Mouse (Mus musculus): ENCODE measurements around the gene Gm9833. TPM values are rescaled to one million over a fixed set of nuclear protein-coding genes. Genes with fewer than 3 reads are reported as not detected.

Gm9833 gene
- polyA plus RNA-seq, 1 experiment: 4.7 TPM

DNA sequence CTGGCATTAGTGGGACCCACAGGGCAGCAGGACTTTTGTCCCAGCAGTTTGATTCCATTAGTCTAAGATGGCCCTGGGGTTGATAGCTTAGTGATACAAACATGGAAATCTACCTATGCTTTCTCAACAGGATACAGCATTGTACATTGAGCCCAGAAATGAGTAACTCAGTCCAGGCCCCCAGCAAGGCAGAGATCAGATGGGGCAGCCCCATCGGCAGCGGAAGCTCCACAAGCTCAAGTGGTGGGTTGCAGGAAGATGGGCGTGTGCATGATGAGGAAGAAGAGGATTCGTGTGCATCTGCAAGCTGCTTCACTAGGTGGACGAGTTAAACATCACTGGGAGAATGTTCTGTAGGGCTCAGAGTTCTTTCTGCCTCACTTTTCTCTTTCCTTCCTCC is 11.8 kb downstream of the Gm9833 start:
- Histone ChIP-seq H3K4me3 (replicated peaks; ENCODE audit: insufficient read depth, low read depth, low read length) (no peak overlapping the region), H3K4me1 (ENCODE audit: control insufficient read depth, insufficient read depth, low read length) (no peaks in the 10 kb centered on the region), H3K27me3 (ENCODE audit: control insufficient read depth, insufficient read depth, low read length) (no peaks in the 10 kb centered on the region), H3K27ac (ENCODE audit: insufficient read depth, low read length) (no peak overlapping the region)
- TF ChIP-seq CTCF (IDR thresholded peaks at IDR 0.05; ENCODE audit: borderline replicate concordance, insufficient read depth, low read depth, low read length): no peak
- TF ChIP-seq POLR2A (IDR thresholded peaks at IDR 0.05; ENCODE audit: borderline replicate concordance, insufficient read depth, low read length): no peak
- DNase-seq: no peak
- WGBS: 91% methylated on average over 5 of the region's 5 CpGs

DNA sequence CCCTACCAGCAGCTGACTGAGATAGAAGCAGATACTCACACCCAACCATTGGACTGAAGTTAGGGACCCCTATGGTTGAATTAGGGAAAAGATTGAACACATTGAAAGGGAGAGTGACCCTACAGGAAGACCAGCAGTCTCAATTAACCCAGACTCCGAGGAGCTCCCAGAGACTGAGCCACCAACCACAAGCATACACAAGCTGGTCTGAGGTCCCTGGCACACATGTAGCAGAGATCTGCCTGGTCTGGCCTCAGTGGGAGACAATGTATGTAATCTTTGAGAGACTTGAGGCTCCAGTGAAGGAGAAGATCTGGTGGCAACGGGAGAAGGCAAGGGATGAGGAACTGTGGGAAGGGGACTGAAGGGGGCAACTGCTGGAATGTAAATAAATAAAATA is 23.7 kb downstream of the Gm9833 start:
- no peak overlapping the region for H3K4me3 ChIP-seq (replicated peaks; ENCODE audit: insufficient read depth, low read depth, low read length)
- WGBS: 89% methylated on average over 2 of the region's 2 CpGs
- DNase-seq: no peak
- no peak overlapping the region for H3K27ac ChIP-seq (ENCODE audit: insufficient read depth, low read length)
- no peaks in the 10 kb centered on the region for H3K4me1 ChIP-seq (ENCODE audit: control insufficient read depth, insufficient read depth, low read length)
- H3K27me3 ChIP-seq (ENCODE audit: control insufficient read depth, insufficient read depth, low read length): no peaks in the 10 kb centered on the region
- TF ChIP-seq POLR2A (IDR thresholded peaks at IDR 0.05; ENCODE audit: borderline replicate concordance, insufficient read depth, low read length): no peak
- no peak for TF ChIP-seq CTCF (IDR thresholded peaks at IDR 0.05; ENCODE audit: borderline replicate concordance, insufficient read depth, low read depth, low read length)

DNA sequence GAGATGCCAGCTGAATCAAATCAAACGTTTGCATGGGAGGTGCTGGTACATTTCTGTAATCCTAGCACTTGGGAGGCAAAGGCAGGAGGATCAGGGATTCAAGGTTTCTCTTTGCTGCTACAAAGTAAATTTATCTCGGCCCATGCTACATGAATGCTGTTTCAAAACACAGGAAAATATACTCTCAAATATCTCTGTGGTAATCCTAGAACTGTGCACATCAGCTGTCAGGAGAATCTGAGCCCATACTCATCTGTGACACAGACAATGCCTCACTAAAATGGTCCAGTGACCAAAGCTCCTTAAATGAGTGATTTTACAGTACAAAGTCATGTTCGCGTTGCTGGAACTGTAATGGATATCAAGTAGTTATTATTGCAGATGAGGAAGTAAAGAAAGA is 24.3 kb downstream of the Gm9833 start:
- Histone ChIP-seq H3K4me1 (ENCODE audit: control insufficient read depth, insufficient read depth, low read length) (no peaks in the 10 kb centered on the region), H3K4me3 (replicated peaks; ENCODE audit: insufficient read depth, low read depth, low read length) (no peak overlapping the region), H3K27me3 (ENCODE audit: control insufficient read depth, insufficient read depth, low read length) (no peaks in the 10 kb centered on the region), H3K27ac (ENCODE audit: insufficient read depth, low read length) (no peak overlapping the region)
- TF ChIP-seq POLR2A (IDR thresholded peaks at IDR 0.05; ENCODE audit: borderline replicate concordance, insufficient read depth, low read length) (no peak), CTCF (IDR thresholded peaks at IDR 0.05; ENCODE audit: borderline replicate concordance, insufficient read depth, low read depth, low read length) (no peak)
- WGBS: 69% methylated on average over 4 of the region's 4 CpGs
- no peak for DNase-seq

DNA sequence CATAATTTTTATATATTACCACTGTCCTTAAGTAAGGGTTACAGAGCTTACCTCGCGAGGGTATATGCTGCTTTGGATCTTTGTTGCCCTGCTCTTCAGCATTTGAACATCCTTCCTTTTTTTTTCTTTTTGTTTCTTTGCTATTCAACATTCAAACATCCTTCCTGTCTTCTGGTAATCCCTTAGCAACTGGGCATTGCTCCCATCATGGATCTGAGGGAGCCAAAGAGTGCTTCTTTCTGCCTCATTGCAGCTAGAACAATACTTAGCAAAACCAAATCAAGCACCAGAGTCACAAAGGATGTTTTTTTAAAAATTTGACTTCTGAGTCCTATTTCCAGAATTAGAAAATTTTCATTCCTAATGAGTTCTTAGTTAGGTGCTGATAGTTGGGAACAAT is 24.8 kb downstream of the Gm9833 start:
- WGBS: 72% methylated on average over 2 of the region's 2 CpGs
- H3K27me3 ChIP-seq (ENCODE audit: control insufficient read depth, insufficient read depth, low read length): no peaks in the 10 kb centered on the region
- TF ChIP-seq CTCF (IDR thresholded peaks at IDR 0.05; ENCODE audit: borderline replicate concordance, insufficient read depth, low read depth, low read length) (no peak), POLR2A (IDR thresholded peaks at IDR 0.05; ENCODE audit: borderline replicate concordance, insufficient read depth, low read length) (no peak)
- H3K27ac ChIP-seq (ENCODE audit: insufficient read depth, low read length): no peak overlapping the region
- no peaks in the 10 kb centered on the region for H3K4me1 ChIP-seq (ENCODE audit: control insufficient read depth, insufficient read depth, low read length)
- no peak for DNase-seq
- no peak overlapping the region for H3K4me3 ChIP-seq (replicated peaks; ENCODE audit: insufficient read depth, low read depth, low read length)

DNA sequence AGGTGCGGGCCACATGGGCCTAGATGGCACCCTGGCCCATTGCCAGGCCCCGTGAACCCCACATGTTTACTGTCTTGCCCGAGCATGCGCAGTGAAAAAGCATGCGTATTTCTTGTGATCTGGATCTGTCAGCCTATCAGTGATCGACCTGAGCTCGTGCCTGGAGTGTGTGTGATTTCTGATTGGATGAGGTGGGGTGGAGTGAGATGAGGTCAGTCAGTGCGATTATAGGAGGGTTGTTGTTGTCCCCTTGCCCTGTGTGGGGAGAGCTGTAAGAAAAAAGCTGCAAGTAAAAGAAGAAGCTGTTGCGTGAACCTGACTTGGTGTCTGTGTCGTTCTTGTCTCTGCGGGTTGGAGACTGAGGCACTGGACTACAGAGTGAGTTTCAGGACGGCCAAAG is 28.6 kb downstream of the Gm9833 start:
- Histone ChIP-seq H3K4me1 (ENCODE audit: control insufficient read depth, insufficient read depth, low read length) (no peaks in the 10 kb centered on the region), H3K27ac (ENCODE audit: insufficient read depth, low read length) (no peak overlapping the region), H3K4me3 (replicated peaks; ENCODE audit: insufficient read depth, low read depth, low read length) (no peak overlapping the region), H3K27me3 (ENCODE audit: control insufficient read depth, insufficient read depth, low read length) (no peaks in the 10 kb centered on the region)
- TF ChIP-seq CTCF (IDR thresholded peaks at IDR 0.05; ENCODE audit: borderline replicate concordance, insufficient read depth, low read depth, low read length) (no peak), POLR2A (IDR thresholded peaks at IDR 0.05; ENCODE audit: borderline replicate concordance, insufficient read depth, low read length) (no peak)
- WGBS: 88% methylated on average over 12 of the region's 12 CpGs
- no peak for DNase-seq

DNA sequence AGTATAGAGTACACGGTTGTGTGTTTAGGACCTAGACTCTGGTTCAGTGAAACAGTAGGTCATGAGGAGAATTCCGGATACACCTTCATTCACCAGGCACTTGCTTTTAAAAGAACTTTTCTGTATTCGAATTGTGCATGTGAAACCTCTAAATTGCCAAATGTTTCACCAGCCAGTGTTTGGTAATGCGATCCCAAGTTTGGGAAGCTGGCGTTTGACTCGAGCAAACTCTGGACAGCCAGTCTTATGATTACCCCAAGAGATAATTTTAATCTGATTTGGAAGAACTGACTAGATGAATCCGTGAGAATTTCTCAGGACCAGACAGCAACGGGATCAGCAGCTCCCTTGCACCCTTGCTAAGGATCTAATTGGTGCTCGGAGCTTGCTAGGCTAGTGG is 33.3 kb downstream of the Gm9833 start:
- DNase-seq: no peak

DNA sequence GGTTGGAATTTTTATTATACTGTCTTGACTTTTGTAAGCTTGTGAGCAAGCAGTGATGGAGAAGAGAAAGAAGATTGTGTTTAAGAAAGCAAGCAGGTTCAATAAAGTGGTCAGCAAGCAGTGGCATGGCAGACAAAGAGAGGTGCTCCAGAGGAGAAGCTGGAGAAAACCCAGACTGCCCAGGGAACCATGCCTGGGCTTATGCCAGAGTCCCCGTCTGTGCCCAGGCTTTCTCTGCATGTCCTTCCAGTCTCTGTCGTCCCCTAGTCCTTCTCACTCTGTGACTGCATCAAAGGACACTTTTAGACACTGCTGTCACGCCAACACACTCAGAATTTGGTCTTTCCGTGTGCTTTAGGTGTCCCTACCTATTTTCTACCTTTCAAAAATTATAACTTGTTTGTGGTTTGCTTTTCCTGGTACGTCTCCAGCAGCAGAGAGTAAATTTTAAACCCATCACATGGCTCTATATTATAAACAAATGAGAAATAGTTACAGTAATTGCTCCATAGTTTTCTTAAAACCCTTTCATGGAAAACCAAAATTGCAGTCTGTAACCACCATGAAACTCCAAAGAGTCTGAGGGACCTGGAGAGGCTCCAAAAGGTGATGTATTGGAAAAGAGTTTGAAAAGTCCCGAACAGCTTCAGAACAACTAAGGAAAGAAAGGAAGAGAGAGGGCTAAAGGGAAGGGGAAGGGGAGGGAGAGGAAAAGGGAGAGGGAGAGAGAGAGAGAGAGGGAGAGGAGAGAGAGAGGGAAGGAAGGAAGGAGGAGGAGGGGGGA is 34.2 kb downstream of the Gm9833 start:
- Histone ChIP-seq H3K27ac (ENCODE audit: insufficient read depth, low read length) (no peak overlapping the region), H3K4me1 (ENCODE audit: control insufficient read depth, insufficient read depth, low read length) (peaks cover 3% of the 10 kb centered on the region; the same call in 1 of the 2 replicates), H3K27me3 (ENCODE audit: control insufficient read depth, insufficient read depth, low read length) (no peaks in the 10 kb centered on the region), H3K4me3 (replicated peaks; ENCODE audit: insufficient read depth, low read depth, low read length) (no peak overlapping the region)
- TF ChIP-seq POLR2A (IDR thresholded peaks at IDR 0.05; ENCODE audit: borderline replicate concordance, insufficient read depth, low read length) (no peak), CTCF (IDR thresholded peaks at IDR 0.05; ENCODE audit: borderline replicate concordance, insufficient read depth, low read depth, low read length) (no peak)
- DNase-seq: no peak
- WGBS: 35% methylated on average over 6 of the region's 6 CpGs

More for the DNA sequence above, 33.3 kb downstream of the Gm9833 start:
- TF ChIP-seq CTCF (IDR thresholded peaks at IDR 0.05; ENCODE audit: borderline replicate concordance, insufficient read depth, low read depth, low read length) (no peak), POLR2A (IDR thresholded peaks at IDR 0.05; ENCODE audit: borderline replicate concordance, insufficient read depth, low read length) (no peak)
- H3K4me1 ChIP-seq (ENCODE audit: control insufficient read depth, insufficient read depth, low read length): no peaks in the 10 kb centered on the region
- H3K27me3 ChIP-seq (ENCODE audit: control insufficient read depth, insufficient read depth, low read length): no peaks in the 10 kb centered on the region
- H3K27ac ChIP-seq (ENCODE audit: insufficient read depth, low read length): no peak overlapping the region
- WGBS: 87% methylated on average over 9 of the region's 9 CpGs
- H3K4me3 ChIP-seq (replicated peaks; ENCODE audit: insufficient read depth, low read depth, low read length): no peak overlapping the region

DNA sequence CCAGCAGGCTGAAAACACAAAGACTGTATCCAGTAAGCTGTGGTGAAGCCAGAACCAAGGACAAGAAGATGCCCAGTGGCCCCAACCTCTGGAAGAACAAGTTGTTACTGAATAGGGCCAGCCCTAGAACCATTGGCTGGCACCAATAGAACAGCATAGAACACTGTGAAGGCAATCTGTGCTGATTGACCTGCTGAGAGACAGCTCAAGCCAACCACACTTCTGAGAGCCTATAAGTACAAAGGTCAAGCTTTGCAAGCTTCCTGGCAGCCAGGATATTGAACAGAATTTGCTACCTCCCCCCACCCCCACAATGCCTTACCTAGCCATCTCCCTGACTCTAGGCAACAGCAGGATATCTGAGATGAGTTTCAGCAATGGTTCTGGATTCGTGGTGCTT is 35.7 kb downstream of the Gm9833 start:
- TF ChIP-seq CTCF (IDR thresholded peaks at IDR 0.05; ENCODE audit: borderline replicate concordance, insufficient read depth, low read depth, low read length): no peak
- no peak for TF ChIP-seq POLR2A (IDR thresholded peaks at IDR 0.05; ENCODE audit: borderline replicate concordance, insufficient read depth, low read length)

More for the DNA sequence above, 35.7 kb downstream of the Gm9833 start:
- WGBS: 80% methylated on average over 1 of the region's 1 CpGs
- Histone ChIP-seq H3K27me3 (ENCODE audit: control insufficient read depth, insufficient read depth, low read length) (no peaks in the 10 kb centered on the region), H3K4me1 (ENCODE audit: control insufficient read depth, insufficient read depth, low read length) (peaks cover 3% of the 10 kb centered on the region), H3K4me3 (replicated peaks; ENCODE audit: insufficient read depth, low read depth, low read length) (no peak overlapping the region), H3K27ac (ENCODE audit: insufficient read depth, low read length) (no peak overlapping the region)
- no peak for DNase-seq

All from cerebellum, adult 2 months (tissue).